Mouse (Mus musculus): Measurements from ENCODE around the gene Arhgap32. TPM values are rescaled to one million over a fixed set of nuclear protein-coding genes. Genes with fewer than 3 reads are reported as not detected.

Gene Arhgap32
- 11.0 and 13.1 TPM in 2 replicates for polyA plus RNA-seq (2015; fragmentation: Nextera tagmentation; extraction: Ambion mirVana)

GRCm38 (mm10) chr9:32115786-32116185 is at the start of gene Arhgap32:
Gene Arhgap32 (plus strand): TSS chr9:32116136.
- Histone ChIP-seq H3K27ac (ENCODE audit: low read length) (no peak within 1 kb of the TSS), H3K9me3 (ENCODE audit: control insufficient read depth, low read length) (no peaks in the 10 kb centered on the region), H3K4me1 (ENCODE audit: control insufficient read depth, insufficient read depth, low read length) (peaks cover 10% of the 10 kb centered on the region; the same call in 1 of the 2 replicates), H3K27me3 (replicated peaks; ENCODE audit: control insufficient read depth, insufficient read depth, low read length) (no peaks in the 10 kb centered on the region), H3K4me2 (ENCODE audit: low read depth, low read length) (no peak within 1 kb of the TSS), H3K9ac (ENCODE audit: low read depth, low read length) (no peak within 1 kb of the TSS), H3K4me3 (ENCODE audit: low read length) (no peak within 1 kb of the TSS), H3K36me3 (ENCODE audit: control insufficient read depth, insufficient read depth, low read length) (no peaks in the 10 kb centered on the region)
- 93% methylated on average over 1 of the region's 1 CpGs for WGBS
- ATAC-seq: 0 out of 2 replicates have a peak, but pooled peaks have one; percentile 40

GRCm38 (mm10) chr9:32072778-32073177 is 43.2 kb upstream of the Arhgap32 start:
- WGBS: 92% methylated on average over 6 of the region's 6 CpGs
- Histone ChIP-seq H3K9ac (ENCODE audit: low read depth, low read length) (no peak overlapping the region), H3K9me3 (ENCODE audit: control insufficient read depth, low read length) (no peaks in the 10 kb centered on the region)

GRCm38 (mm10) chr9:32088106-32088776 is 27.7 kb upstream of the Arhgap32 start:
- Histone ChIP-seq H3K9ac (ENCODE audit: low read depth, low read length) (no peak overlapping the region), H3K4me1 (ENCODE audit: control insufficient read depth, insufficient read depth, low read length) (peaks cover 6% of the 10 kb centered on the region; the same call in 1 of the 2 replicates), H3K9me3 (ENCODE audit: control insufficient read depth, low read length) (no peaks in the 10 kb centered on the region), H3K4me2 (ENCODE audit: low read depth, low read length) (no peak overlapping the region), H3K27ac (ENCODE audit: low read length) (no peak overlapping the region), H3K36me3 (ENCODE audit: control insufficient read depth, insufficient read depth, low read length) (no peaks in the 10 kb centered on the region), H3K27me3 (replicated peaks; ENCODE audit: control insufficient read depth, insufficient read depth, low read length) (no peaks in the 10 kb centered on the region), H3K4me3 (ENCODE audit: low read length) (no peak overlapping the region)
- ATAC-seq: no peak
- WGBS: 61% methylated on average over 4 of the region's 4 CpGs

More at GRCm38 (mm10) chr9:32072778-32073177, 43.2 kb upstream of the Arhgap32 start:
- H3K4me2 ChIP-seq (ENCODE audit: low read depth, low read length): no peak overlapping the region
- H3K36me3 ChIP-seq (ENCODE audit: control insufficient read depth, insufficient read depth, low read length): no peaks in the 10 kb centered on the region
- H3K4me1 ChIP-seq (ENCODE audit: control insufficient read depth, insufficient read depth, low read length): 0 out of 2 replicates have a peak, but pooled peaks cover 2% of the 10 kb centered on the region
- no peaks in the 10 kb centered on the region for H3K27me3 ChIP-seq (replicated peaks; ENCODE audit: control insufficient read depth, insufficient read depth, low read length)
- no peak for ATAC-seq
- H3K4me3 ChIP-seq (ENCODE audit: low read length): no peak overlapping the region
- no peak overlapping the region for H3K27ac ChIP-seq (ENCODE audit: low read length)

GRCm38 (mm10) chr9:32088882-32089281 is 27.1 kb upstream of the Arhgap32 start:
- Histone ChIP-seq H3K27ac (ENCODE audit: low read length) (no peak overlapping the region), H3K4me1 (ENCODE audit: control insufficient read depth, insufficient read depth, low read length) (peaks cover 10% of the 10 kb centered on the region; the same call in 1 of the 2 replicates), H3K4me3 (ENCODE audit: low read length) (no peak overlapping the region), H3K4me2 (ENCODE audit: low read depth, low read length) (no peak overlapping the region), H3K36me3 (ENCODE audit: control insufficient read depth, insufficient read depth, low read length) (no peaks in the 10 kb centered on the region), H3K27me3 (replicated peaks; ENCODE audit: control insufficient read depth, insufficient read depth, low read length) (no peaks in the 10 kb centered on the region), H3K9ac (ENCODE audit: low read depth, low read length) (no peak overlapping the region), H3K9me3 (ENCODE audit: control insufficient read depth, low read length) (no peaks in the 10 kb centered on the region)
- no peak for ATAC-seq
- WGBS: 59% methylated on average over 3 of the region's 3 CpGs

GRCm38 (mm10) chr9:32093456-32093855 is 22.5 kb upstream of the Arhgap32 start:
- 47% methylated on average over 2 of the region's 2 CpGs for WGBS

GRCm38 (mm10) chr9:32094351-32095120 is 21.4 kb upstream of the Arhgap32 start:
- peaks cover 18% of the 10 kb centered on the region; the same call in 1 of the 2 replicates for H3K4me1 ChIP-seq (ENCODE audit: control insufficient read depth, insufficient read depth, low read length)
- H3K27me3 ChIP-seq (replicated peaks; ENCODE audit: control insufficient read depth, insufficient read depth, low read length): no peaks in the 10 kb centered on the region
- no peaks in the 10 kb centered on the region for H3K9me3 ChIP-seq (ENCODE audit: control insufficient read depth, low read length)
- no peak overlapping the region for H3K4me2 ChIP-seq (ENCODE audit: low read depth, low read length)
- ATAC-seq: no peak
- H3K27ac ChIP-seq (ENCODE audit: low read length): no peak overlapping the region
- H3K36me3 ChIP-seq (ENCODE audit: control insufficient read depth, insufficient read depth, low read length): no peaks in the 10 kb centered on the region
- no peak overlapping the region for H3K9ac ChIP-seq (ENCODE audit: low read depth, low read length)
- no peak overlapping the region for H3K4me3 ChIP-seq (ENCODE audit: low read length)
- 42% methylated on average over 13 of the region's 13 CpGs for WGBS

More at GRCm38 (mm10) chr9:32093456-32093855, 22.5 kb upstream of the Arhgap32 start:
- Histone ChIP-seq H3K27ac (ENCODE audit: low read length) (no peak overlapping the region), H3K9ac (ENCODE audit: low read depth, low read length) (no peak overlapping the region), H3K4me3 (ENCODE audit: low read length) (no peak overlapping the region), H3K27me3 (replicated peaks; ENCODE audit: control insufficient read depth, insufficient read depth, low read length) (no peaks in the 10 kb centered on the region), H3K9me3 (ENCODE audit: control insufficient read depth, low read length) (no peaks in the 10 kb centered on the region), H3K4me1 (ENCODE audit: control insufficient read depth, insufficient read depth, low read length) (peaks cover 18% of the 10 kb centered on the region; the same call in 1 of the 2 replicates), H3K4me2 (ENCODE audit: low read depth, low read length) (no peak overlapping the region), H3K36me3 (ENCODE audit: control insufficient read depth, insufficient read depth, low read length) (no peaks in the 10 kb centered on the region)
- ATAC-seq: no peak

GRCm38 (mm10) chr9:32095511-32095910 is 20.4 kb upstream of the Arhgap32 start:
- H3K9me3 ChIP-seq (ENCODE audit: control insufficient read depth, low read length): no peaks in the 10 kb centered on the region
- no peak overlapping the region for H3K4me3 ChIP-seq (ENCODE audit: low read length)
- H3K27ac ChIP-seq (ENCODE audit: low read length): peak overlapping the region; percentile 9; the same call in 1 of the 2 replicates
- ATAC-seq: no peak
- H3K9ac ChIP-seq (ENCODE audit: low read depth, low read length): no peak overlapping the region
- H3K27me3 ChIP-seq (replicated peaks; ENCODE audit: control insufficient read depth, insufficient read depth, low read length): no peaks in the 10 kb centered on the region
- H3K4me2 ChIP-seq (ENCODE audit: low read depth, low read length): no peak overlapping the region
- WGBS: 84% methylated on average over 4 of the region's 4 CpGs
- H3K36me3 ChIP-seq (ENCODE audit: control insufficient read depth, insufficient read depth, low read length): no peaks in the 10 kb centered on the region
- H3K4me1 ChIP-seq (ENCODE audit: control insufficient read depth, insufficient read depth, low read length): peaks cover 18% of the 10 kb centered on the region; the same call in 1 of the 2 replicates

GRCm38 (mm10) chr9:32096541-32096940 is 19.4 kb upstream of the Arhgap32 start:
- H3K4me2 ChIP-seq (ENCODE audit: low read depth, low read length): no peak overlapping the region
- 54% methylated on average over 7 of the region's 7 CpGs for WGBS

GRCm38 (mm10) chr9:32097123-32097522 is 18.8 kb upstream of the Arhgap32 start:
- H3K4me2 ChIP-seq (ENCODE audit: low read depth, low read length): no peak overlapping the region
- H3K9me3 ChIP-seq (ENCODE audit: control insufficient read depth, low read length): no peaks in the 10 kb centered on the region
- no peak overlapping the region for H3K9ac ChIP-seq (ENCODE audit: low read depth, low read length)
- 65% methylated on average over 4 of the region's 4 CpGs for WGBS
- no peaks in the 10 kb centered on the region for H3K27me3 ChIP-seq (replicated peaks; ENCODE audit: control insufficient read depth, insufficient read depth, low read length)
- H3K36me3 ChIP-seq (ENCODE audit: control insufficient read depth, insufficient read depth, low read length): no peaks in the 10 kb centered on the region
- ATAC-seq: no peak
- peaks cover 18% of the 10 kb centered on the region; the same call in 1 of the 2 replicates for H3K4me1 ChIP-seq (ENCODE audit: control insufficient read depth, insufficient read depth, low read length)
- no peak overlapping the region for H3K4me3 ChIP-seq (ENCODE audit: low read length)
- no peak overlapping the region for H3K27ac ChIP-seq (ENCODE audit: low read length)

More at GRCm38 (mm10) chr9:32096541-32096940, 19.4 kb upstream of the Arhgap32 start:
- no peak for ATAC-seq
- no peak overlapping the region for H3K9ac ChIP-seq (ENCODE audit: low read depth, low read length)
- H3K36me3 ChIP-seq (ENCODE audit: control insufficient read depth, insufficient read depth, low read length): no peaks in the 10 kb centered on the region
- peaks cover 18% of the 10 kb centered on the region; the same call in 1 of the 2 replicates for H3K4me1 ChIP-seq (ENCODE audit: control insufficient read depth, insufficient read depth, low read length)
- H3K9me3 ChIP-seq (ENCODE audit: control insufficient read depth, low read length): no peaks in the 10 kb centered on the region
- H3K27ac ChIP-seq (ENCODE audit: low read length): no peak overlapping the region
- H3K27me3 ChIP-seq (replicated peaks; ENCODE audit: control insufficient read depth, insufficient read depth, low read length): no peaks in the 10 kb centered on the region
- no peak overlapping the region for H3K4me3 ChIP-seq (ENCODE audit: low read length)
